Mouse (Mus musculus): ENCODE data around the gene Otop3.
A peak's percentile ranks its signal among the peaks of the same experiment; 100 is the strongest.
"Not testable (repeated sequence)": the region's sequence is repeated elsewhere in the genome, so short reads cannot be mapped to it uniquely, and the experiment has no call there.

Otop3 gene

DNA sequence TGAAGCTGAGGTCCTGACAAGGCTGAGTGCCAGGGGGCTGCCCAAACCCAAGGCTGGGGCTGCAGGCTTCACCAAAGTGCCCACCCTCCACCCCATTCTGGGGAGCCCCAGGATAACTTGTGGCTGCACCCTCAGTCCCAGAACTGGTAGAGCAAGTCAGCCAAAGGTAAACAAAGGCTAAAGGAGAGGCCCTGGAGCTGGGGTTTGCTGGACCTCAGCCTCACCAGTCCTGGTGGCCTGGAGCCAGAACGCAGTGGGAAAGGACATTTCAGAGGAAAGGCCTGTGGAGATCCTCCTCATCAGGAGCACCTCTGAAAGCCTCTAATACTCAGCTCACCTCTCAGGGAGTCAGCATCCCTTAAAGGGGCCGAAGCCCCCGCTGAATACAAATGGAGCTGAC lies 29.6 kb downstream of the Otop3 start:
- no peak for DNase-seq (ENCODE audit: extremely low spot score, low spot score)

DNA sequence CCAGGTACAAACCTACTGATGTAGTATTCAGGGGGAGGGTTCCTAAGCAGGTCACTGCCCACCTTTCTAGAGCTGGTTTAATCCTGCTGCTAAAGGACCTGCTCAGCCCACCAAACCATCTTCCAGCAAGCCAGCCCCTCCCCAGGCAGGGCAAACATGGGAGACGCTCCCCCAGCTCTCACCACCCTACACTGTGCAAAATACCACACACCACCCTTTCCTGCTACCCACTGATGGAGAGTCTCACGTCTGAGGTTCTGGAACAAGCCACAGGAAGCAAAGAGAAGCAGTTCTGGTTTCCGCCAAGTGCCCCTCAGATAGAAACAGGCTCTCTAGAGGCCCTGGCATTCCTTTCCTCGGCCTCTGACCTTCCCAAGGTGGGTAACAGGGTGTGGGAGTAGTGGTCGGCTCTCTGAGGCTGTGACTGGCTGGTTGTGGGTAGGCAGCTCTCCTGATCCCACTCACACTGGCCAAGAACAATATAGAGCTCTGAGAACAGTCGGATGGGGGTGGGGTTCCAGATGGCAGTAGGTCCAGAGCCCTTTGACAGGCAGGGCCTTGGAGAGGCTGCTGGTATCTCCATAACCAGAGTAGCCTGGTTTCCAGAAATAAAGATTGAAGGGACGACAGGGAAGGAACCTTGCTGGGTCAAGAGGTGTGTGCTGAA lies 31.6 kb downstream of the Otop3 start:
- no peak for DNase-seq (ENCODE audit: extremely low spot score, low spot score)

DNA sequence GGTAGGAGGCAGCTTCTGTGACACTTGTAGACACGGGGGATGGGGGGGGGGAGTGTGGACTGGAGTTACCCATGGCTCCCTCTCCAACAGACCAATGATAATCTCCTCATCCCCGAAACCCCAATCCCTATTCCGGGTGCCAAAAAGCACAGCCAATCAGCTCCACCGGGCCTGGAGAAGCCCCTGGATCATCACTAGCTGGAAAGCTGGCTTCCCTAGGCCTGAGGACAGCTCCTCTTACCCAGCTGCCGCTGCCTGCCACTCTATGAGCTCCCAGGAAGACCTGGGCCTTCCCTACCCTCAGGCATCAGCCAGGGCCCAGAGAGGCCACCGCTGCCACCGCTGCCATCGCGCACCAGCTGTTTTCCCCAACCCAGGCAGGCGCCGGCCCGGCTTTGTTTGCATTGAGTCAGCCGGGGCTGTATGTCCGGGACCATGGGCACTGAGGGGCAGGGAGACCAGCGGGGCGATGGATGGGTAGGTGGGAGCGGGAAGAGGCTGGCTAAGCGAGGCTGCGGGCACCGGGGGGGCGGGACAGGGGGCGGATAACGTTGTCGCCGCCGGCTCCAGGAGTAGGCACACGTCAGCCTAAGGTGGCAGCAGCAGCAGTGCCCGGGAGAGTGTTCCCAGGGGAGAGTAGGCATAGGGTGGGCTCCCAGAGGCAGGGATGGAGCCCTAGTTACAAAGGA lies 32.3 kb downstream of the Otop3 start:
- peak; percentile 37 for DNase-seq (ENCODE audit: extremely low spot score, low spot score)

DNA sequence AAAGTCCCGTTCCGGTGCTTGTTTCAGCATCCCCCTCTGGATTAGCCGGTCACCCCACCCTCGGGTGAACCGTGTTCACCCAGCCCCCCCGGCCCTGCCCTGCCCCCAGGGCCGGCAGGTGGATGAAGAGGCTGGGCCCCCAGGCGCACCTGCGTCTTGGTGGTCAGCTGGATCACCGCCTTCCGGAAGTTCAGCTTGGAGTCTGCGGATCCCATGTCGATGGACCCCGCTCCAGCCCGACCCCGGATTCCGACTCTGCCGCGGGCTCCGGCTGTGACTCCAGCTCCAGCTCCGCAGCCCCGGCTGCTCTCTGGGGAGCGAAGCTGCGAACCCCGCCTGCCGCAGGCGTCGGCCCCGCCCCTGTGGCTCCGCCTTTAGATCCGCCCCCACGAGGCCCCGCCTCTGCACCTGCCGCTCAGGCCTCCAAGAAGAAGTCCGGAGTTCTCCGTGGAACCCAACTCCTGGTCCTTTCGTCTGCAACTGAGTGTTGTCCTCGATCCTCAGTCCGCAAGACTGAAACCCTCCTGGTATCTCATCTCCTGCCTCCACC lies 32.9 kb downstream of the Otop3 start, which contains the start of gene Hid1:
Gene Hid1, minus strand, starts transcription at position 362 of the 550 bp plus-strand sequence.
- peak; percentile 66 for DNase-seq (ENCODE audit: extremely low spot score, low spot score)

DNA sequence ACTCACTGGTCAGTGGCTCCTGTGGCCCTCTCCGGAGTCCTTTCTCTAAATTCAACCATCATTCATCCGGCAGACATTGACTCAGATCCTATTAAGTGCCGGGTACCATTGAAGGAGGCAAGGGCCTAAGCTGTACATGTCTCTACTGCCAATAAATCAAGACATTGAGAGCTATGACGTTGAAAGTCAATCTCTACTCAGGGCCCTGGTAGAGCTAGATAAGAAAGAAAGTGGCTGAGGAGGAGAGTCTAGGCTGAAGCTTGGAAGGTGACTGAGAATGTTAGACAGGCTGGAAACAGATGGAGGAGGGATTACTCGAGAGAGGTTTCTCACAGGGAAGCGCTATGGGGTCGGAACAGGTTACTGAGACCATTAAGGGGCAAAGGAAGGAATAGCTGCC lies 35.8 kb downstream of the Otop3 start:
- no peak for DNase-seq (ENCODE audit: extremely low spot score, low spot score)

DNA sequence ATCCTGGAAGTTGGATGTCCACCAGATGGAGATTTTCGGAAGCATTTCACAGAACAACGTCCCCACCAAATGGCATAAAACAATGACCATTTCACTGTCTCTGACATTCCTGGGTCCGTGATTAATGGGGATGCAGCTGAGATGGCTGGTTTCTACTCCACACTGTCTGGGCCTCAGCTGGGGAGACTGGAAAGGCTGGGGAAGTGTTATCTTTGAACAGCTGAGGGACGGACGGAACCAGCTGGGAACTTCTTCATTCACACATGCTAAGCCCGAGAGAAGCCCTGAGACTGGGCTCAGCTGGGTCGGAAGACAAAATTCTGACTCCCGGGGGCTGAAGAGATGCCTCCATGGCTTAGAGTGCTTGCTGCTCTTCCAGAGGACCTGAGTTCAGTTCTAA lies 36.8 kb downstream of the Otop3 start:
- no peak for DNase-seq (ENCODE audit: extremely low spot score, low spot score)

DNA sequence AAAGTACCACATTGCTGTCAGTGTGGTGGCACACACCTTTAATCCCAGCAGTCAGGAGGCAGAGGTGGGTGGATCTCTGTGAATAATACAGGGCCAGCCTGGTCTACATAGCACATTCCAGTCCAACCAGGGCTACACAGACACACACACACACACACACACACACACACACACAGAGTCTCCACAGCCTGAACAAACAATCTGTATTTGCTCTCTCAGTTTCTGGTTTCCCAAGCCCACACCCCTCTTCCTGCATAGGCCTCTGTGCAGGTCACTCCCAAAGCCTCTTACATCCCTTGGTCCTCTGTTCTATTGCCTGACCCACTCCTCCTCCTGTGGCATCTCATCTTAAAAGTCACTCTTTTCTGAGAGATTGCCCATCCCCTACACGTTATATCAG lies 37.5 kb downstream of the Otop3 start:
- DNase-seq (ENCODE audit: extremely low spot score, low spot score), result no peak

DNA sequence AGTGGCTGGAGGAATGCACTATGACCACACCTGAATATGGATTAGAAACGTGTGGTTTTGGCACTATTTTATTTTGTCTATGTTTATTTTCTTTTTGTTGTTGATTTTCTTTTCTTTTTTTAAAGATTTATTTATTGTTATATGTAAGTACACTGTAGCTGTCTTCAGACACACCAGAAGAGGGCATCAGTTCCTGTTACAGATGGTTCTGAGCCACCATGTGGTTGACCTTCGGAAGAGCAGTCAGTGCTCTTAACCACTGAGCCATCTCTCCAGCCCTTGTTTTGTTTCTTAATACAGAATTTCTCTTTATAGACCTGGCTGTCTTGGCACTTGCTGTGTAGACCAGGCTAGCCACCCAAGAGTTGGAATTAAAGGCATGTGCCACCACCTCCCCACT lies 38.2 kb downstream of the Otop3 start:
- DNase-seq (ENCODE audit: extremely low spot score, low spot score), result no peak

DNA sequence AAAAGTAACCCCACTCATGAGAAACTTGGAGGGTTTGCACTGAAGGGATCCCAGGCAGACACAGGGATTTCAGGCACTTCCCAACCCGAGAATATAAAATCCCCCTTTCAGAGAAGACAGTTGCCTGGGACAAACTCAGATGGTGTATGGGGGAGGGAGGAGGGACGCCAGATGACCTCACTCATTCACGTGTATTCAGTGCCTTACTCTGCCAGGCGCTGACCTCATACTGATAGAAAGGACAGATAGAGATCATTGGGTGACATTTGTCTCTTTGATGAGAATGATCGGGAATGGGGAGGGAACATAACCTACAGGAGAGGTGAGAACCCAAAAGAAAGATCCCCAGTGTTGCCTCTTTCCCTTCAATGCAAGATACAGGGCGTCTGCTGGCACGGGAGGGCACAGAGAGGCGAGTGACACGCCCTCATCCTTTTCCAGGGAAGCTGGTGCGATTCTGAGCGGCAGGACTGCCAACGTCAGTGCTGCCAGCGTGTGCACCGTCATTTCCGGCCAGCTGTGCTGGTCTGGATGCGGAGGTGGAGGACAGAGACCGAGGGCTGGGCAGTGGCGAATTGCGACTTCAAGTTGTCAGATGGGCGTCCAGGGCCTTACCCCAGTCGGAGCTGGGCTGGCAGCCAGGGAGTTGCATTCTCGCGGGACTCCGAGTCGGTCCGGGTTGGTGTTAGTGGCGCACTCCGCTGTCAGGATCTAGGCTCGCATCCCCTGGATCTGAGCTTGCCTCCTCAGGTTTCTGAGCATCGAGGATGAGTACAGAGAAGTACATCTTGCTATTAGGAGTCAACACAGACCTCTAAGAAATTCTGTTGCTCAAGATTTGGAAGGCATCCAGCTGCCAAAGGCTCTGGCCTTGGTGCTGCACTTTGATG lies 39.5 kb downstream of the Otop3 start:
- peak; percentile 39 for DNase-seq (ENCODE audit: extremely low spot score, low spot score)

DNA sequence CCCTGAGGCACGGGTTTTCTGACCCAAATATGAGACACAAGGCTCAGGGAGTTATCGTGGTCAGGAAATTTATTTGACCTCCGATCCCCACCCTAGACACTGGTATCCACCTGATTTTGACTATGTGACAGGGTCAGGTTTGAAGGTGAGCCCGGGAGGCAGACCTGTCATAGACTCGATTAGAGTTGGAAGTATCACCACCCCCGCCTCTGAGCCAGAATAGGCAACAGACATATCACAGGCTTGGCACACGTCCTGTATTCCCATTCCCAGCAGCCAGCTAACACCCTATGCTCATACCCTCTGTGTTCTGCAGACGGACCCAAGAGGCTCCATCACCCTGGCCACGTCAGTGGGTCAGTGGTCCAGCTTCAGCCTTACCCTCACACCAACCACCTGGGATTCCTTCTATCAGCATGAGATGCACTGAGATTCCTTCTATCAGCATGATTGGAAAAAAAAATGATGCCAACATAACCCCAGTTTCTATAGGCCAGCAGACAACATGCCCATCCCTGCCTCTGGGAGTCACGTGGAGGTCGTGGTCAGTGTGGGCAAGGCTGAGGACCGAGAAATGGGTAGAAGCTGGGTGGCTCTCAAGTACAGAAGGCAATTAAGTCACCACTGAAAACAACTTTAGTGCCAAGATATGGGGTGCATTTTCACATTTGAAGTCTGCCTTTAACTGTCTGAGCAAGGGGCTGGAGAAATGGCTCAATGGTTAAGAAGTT lies 40.3 kb downstream of the Otop3 start:
- DNase-seq (ENCODE audit: extremely low spot score, low spot score), result no peak

DNA sequence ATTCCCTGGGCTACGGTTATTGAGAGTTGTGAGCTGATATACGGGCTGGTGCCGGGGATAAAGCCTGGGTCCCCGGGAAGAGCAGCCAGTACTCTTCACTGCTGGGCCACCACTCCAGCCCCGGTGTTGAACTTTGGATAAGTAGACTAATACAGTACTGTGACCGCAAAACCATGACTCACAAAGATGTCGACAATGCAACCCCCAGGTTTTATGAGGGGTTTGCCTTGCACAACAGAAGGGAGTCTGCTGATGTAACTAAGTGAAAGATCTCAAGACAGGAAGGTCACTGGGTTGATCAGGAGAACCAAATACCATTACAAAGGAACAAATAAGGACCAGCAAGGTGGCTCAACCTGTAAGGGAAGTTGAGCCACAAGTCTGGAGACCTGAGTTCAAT lies 42.2 kb downstream of the Otop3 start:
- DNase-seq (ENCODE audit: extremely low spot score, low spot score), result no peak

DNA sequence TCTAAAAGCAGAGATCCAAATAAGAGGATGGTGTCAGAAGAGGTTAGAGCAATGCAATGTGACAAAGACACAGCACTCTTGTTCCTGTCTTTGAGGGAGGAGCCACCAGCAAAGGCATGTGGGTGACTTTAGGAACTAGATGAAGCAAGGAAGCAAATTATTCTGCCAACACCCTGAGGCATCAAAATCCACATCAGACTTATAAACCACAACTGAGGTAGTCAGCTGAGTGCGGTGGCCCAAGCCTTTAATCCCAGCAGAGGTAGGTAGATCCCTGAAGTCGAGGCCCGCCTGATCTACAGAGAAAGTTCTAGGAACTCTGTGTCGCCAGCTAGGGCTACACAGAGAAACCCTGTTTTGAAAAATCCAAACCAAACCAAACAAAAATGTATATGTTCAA lies 42.7 kb downstream of the Otop3 start:
- DNase-seq (ENCODE audit: extremely low spot score, low spot score), result no peak

DNA sequence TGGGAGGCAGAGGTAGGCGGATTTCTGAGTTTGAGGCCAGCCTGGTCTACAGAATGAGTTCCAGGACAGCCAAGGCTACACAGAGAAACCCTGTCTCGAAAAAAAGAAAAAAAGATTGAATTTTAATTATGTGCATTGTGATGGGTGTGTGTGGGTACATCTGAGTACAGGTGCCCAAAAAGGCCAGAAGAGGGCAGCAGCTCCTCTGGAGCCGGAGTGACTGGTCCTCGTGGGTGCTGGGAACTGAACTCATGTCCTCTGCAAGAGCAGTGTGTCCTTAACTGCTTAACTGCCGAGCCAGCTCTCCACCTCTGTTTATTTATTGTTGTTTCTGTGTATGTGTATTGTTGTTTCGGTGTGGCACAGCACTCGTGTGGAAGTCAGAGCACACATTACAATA lies 43.3 kb downstream of the Otop3 start:
- no peak for DNase-seq (ENCODE audit: extremely low spot score, low spot score)

DNA sequence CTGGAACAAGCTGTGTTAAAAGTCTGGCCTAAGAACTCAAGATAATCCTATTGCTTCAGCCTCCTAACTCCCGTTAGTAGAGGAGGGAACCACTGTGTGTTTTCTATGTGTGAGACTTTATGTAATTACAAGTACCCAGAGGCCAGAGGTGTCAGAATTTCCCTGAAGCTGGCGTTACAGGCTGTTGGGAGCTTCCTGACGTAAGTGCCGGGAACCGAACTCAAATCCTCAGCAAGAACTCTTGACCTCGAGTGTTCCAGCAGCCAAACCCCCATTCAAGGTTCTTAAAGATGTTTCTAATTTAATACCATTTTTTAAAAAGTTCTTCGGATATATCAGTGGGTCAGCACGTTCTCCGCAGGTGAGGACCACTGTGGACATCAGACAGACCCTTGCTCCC lies 46.7 kb downstream of the Otop3 start:
- DNase-seq (ENCODE audit: extremely low spot score, low spot score), result no peak

DNA sequence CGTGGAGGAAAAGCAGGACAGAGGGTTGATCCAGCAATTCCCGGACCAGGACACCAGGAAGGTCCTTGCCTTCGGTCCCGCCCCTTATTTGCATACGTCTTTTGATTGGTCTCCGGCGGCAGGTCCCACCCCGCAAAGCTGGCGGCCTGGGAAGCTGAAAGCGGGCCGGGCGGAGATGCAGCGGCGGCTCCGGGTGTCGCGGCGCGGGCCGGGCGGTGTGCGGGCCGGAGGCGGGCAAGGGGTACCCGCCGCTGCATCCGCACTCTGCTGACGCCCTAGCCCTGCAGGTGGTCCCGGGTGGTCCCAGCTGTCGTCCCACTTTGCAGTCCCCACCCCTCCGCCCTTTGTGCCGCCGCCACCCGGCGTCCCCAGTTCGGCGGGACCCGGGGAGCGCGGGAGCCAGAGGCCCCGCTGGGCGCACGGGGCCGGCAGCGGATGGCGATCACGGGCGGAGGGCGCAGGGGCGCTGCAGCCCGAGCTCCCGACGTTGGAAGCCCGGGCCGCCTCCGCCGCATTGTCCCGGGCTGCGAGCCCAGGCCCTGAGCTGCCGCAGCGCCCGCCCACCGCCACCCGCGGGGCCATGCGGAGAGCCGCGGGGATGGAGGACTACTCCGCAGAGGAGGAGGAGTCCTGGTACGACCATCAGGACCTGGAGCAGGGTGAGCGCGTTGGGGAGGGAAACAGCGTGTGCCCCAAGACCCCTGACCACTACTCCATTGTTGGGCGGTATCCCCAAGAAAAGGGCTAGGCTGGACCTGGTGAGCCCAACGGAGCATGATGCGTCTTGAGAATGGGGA lies 47.4 kb downstream of the Otop3 start, which contains the start of gene Cdr2l:
Gene Cdr2l, plus strand, starts transcription at position 174 of the 797 bp plus-strand sequence.
- DNase-seq (ENCODE audit: extremely low spot score, low spot score), result peak; percentile 89

DNA sequence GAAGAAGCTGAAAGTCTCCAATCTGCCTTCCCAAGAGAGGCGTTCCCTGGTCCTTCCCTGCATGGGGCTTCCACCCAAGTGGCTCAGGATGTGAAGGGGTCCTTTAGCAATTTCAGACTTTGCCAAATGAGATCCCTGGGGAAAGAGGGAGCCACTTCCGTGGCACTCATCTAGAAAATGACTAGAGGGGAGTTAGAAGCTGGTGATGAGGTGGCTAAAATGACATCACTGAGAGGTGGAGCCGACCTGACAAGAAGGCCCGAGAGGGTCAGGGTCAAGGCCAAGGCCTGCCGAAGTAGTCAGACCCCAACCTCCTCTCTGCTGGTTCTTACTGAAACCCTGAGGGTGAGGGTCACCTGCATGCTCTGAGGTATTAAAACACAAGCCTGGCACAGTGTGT lies 48.4 kb downstream of the Otop3 start:
- DNase-seq (ENCODE audit: extremely low spot score, low spot score), result no peak

DNA sequence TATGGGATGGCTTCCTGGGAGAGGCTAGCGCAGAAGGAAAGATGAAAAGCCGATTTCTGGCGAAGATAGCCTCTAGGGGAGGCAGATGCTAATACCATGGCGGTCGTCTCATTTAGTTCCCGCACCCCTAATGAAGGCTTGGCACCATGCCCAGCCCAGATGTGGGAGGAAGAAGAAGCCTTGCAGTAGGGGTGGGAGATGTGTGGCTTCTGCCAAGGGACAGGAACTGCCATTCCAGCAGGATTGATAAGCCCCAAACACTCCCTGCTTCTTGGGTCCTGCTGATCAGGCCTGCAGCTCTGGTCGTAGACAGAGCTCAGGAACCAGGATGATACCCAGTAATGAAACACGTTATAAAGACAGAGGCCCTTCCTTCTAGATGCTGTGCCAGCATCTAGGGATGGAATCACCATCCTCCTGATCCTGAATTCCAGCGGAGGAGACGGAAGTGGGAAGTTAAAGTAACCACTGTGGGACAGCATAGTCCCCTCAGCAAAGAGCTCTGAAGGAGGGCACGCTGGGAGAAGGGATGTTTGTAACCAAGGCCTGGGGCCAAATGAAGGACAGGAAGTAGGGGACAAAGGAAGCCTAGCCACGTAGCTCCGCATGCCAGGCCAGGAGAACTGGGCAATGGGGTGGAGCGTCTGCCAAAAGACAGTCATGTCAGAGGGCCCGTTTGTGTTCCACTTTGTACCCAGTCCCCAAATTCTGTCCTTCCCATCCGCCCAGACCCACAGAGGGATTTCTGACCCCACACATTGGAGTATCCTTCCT lies 49.4 kb downstream of the Otop3 start:
- no peak for DNase-seq (ENCODE audit: extremely low spot score, low spot score)

DNA sequence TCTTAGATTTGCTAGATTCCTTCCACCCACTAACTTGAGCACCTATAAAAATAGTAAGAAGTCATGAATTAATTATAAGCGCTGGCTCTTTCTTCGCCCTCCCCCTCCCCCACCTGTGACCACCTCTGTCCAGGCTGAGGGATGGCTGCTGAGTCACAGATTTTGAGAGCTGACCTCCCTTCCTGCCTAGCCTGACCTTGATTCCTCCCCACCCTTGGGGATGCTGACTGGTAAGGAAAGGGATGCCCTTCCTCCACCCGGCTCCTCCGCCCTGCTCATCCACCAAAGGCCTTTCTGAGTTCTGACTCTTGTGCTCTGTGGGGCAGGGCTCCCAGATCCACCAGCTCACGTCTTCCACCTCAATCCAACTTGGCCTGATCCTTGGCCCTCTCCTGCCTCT lies 50.1 kb downstream of the Otop3 start:
- no peak for DNase-seq (ENCODE audit: extremely low spot score, low spot score)

DNA sequence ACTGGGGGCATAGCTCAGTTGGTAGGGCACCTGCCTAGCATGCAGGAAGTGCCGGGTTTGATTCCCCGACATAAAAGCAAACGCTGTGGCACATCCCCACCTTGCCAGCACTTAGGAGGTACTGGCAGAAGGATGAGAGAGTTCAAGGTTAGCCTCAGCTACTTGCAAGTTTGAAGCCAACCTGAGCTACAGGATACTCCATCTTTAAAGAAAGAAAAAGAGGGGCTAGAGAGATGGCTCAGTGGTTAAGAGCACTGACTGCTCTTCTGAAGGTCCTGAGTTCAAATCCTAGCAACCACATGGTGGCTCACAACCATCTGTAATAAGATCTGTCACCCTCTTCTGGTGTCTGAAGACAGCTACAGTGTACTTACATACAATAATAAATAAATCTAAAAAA lies 52.3 kb downstream of the Otop3 start:
- not testable (repeated sequence) for DNase-seq (ENCODE audit: extremely low spot score, low spot score)

DNA sequence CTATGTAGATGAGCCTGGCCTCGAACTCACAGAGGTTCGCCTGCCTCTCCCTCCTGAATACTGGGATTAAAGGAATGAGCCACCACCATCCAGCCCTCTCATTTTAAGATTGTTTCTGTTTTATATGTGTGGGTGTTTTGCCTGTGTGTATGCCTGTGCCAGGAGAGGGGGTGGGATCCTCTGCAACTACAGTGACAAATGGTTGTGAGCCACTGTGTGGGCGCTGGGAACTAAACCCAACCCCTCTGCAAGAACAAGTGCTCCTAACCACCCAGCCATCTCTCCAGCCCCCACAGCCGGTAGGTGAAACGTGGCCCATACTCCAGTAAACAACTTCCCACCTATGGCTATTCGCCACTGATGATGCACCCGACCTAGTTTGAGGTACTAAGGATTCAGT lies 56.8 kb downstream of the Otop3 start:
- no peak for DNase-seq (ENCODE audit: extremely low spot score, low spot score)
